Mouse (Mus musculus) midbrain, embryonic 11.5 days (tissue): ENCODE results near the gene H2afy. TPM values are rescaled to one million over a fixed set of nuclear protein-coding genes. Genes with fewer than 3 reads are reported as not detected.

ENCODE experiments used
- ATAC-seq: fragments of 200-750 bp; cut with Nextera tagmentation; 2 replicates; pipeline ENCODE4 v1.8.0; 2017; ENCODE audit warnings: moderate TSS enrichment, moderate library complexity; ENCODE audit not compliant: low FRiP score
- DNase-seq: peaks from one replicate; pipeline ENCODE4 v3.0.0; 2015; ENCODE audit warnings: low spot score; ENCODE audit errors: missing footprints
- H3K27ac ChIP-seq: fragments of 300-500 bp; sonication (generic); 2 replicates; pipeline ENCODE4 v1.5.1; 2014; ENCODE audit warnings: low read depth, low read length
- H3K27me3 ChIP-seq: fragments of 300-500 bp; sonication (generic); 2 replicates; pipeline ENCODE4 v1.6.1; 2014; ENCODE audit warnings: mild to moderate bottlenecking, low read length, moderate library complexity, mixed read lengths; ENCODE audit not compliant: control insufficient read depth, insufficient read depth
- H3K36me3 ChIP-seq: fragments of 300-500 bp; sonication (generic); 2 replicates; pipeline ENCODE4 v1.6.1; 2014; ENCODE audit warnings: mild to moderate bottlenecking, low read length, moderate library complexity, mixed read lengths; ENCODE audit not compliant: control insufficient read depth, insufficient read depth
- H3K4me1 ChIP-seq: fragments of 300-500 bp; sonication (generic); 2 replicates; pipeline ENCODE4 v1.6.1; 2014; ENCODE audit warnings: low read length; ENCODE audit not compliant: control insufficient read depth, insufficient read depth
- H3K4me2 ChIP-seq: fragments of 300-500 bp; sonication (generic); 2 replicates; pipeline ENCODE4 v1.6.1; 2014; ENCODE audit warnings: mild to moderate bottlenecking, moderate library complexity
- H3K4me3 ChIP-seq: fragments of 300-500 bp; sonication (generic); 2 replicates; pipeline ENCODE4 v1.5.1; 2014; ENCODE audit warnings: low read depth, low read length
- H3K9ac ChIP-seq: fragments of 300-500 bp; sonication (generic); 2 replicates; pipeline ENCODE4 v1.6.1; 2014; ENCODE audit warnings: low read length
- H3K9me3 ChIP-seq: fragments of 300-500 bp; sonication (generic); 2 replicates; pipeline ENCODE4 v1.6.1; 2016; ENCODE audit warnings: low read length; ENCODE audit not compliant: control insufficient read depth
- WGBS: fragments of 180-500 bp; shearing (Covaris S2); extraction: QIAGEN DNeasy Blood & Tissue Kit; methylation state at CpG from one replicate; pipeline ENCODE4 v1.1.7; 2014; 5-methylcytosine and 5-hydroxymethylcytosine counted together
- polyA plus RNA-seq: library from polyadenylated mRNA; unstranded; fragments of >200 nt; fragmentation: Nextera tagmentation; extraction: Ambion mirVana; gene quantifications from 2 replicates; pipeline ENCODE4 v1.2.1, GENCODE M21; 2014

The H2afy gene
- polyA plus RNA-seq, 1 experiment from 2014 or later, result 693 TPM

- Histone ChIP-seq H3K9me3 (no peaks in the 10 kb centered on the region), H3K27ac (no peak overlapping the region), H3K36me3 (no peaks in the 10 kb centered on the region), H3K4me3 (no peak overlapping the region), H3K9ac (no peak overlapping the region), H3K27me3 (no peaks in the 10 kb centered on the region), H3K4me1 (peaks cover 2% of the 10 kb centered on the region; the same call in 1 of the 2 replicates), H3K4me2 (no peak overlapping the region)
- ATAC-seq (peak; percentile 61), DNase-seq (peak; percentile 87)
- 42% methylated on average over 12 of the region's 14 CpGs for WGBS
Observed at GRCm38 (mm10) chr13:56167446-56168402, 31.6 kb upstream of the H2afy start.

GRCm38 (mm10) chr13:56165561-56165960, 29.4 kb upstream of the H2afy start:
- no peaks in the 10 kb centered on the region for H3K9me3 ChIP-seq
- DNase-seq, result no peak
- no peak overlapping the region for H3K27ac ChIP-seq
- ATAC-seq, result no peak
- no peak overlapping the region for H3K4me2 ChIP-seq
- 95% methylated on average over 11 of the region's 11 CpGs for WGBS
- H3K27me3 ChIP-seq, result no peaks in the 10 kb centered on the region
- no peak overlapping the region for H3K9ac ChIP-seq
- H3K36me3 ChIP-seq, result no peaks in the 10 kb centered on the region
- H3K4me3 ChIP-seq, result no peak overlapping the region
- H3K4me1 ChIP-seq, result peaks cover 2% of the 10 kb centered on the region; the same call in 1 of the 2 replicates

- no peak overlapping the region for H3K27ac ChIP-seq
Observed at GRCm38 (mm10) chr13:56164372-56164771, 28.2 kb upstream of the H2afy start.

GRCm38 (mm10) chr13:56163751-56164150, 27.6 kb upstream of the H2afy start:
- Histone ChIP-seq H3K9me3 (no peaks in the 10 kb centered on the region), H3K9ac (no peak overlapping the region), H3K4me2 (no peak overlapping the region), H3K27me3 (no peaks in the 10 kb centered on the region), H3K27ac (no peak overlapping the region), H3K36me3 (no peaks in the 10 kb centered on the region), H3K4me1 (peaks cover 2% of the 10 kb centered on the region; the same call in 1 of the 2 replicates), H3K4me3 (no peak overlapping the region)
- ATAC-seq, result no peak
- no peak for DNase-seq
- 86% methylated on average over 6 of the region's 6 CpGs for WGBS

More at GRCm38 (mm10) chr13:56164372-56164771, 28.2 kb upstream of the H2afy start:
- Histone ChIP-seq H3K9ac (no peak overlapping the region), H3K9me3 (no peaks in the 10 kb centered on the region), H3K27me3 (no peaks in the 10 kb centered on the region), H3K4me2 (no peak overlapping the region), H3K4me1 (peaks cover 2% of the 10 kb centered on the region; the same call in 1 of the 2 replicates), H3K4me3 (no peak overlapping the region), H3K36me3 (no peaks in the 10 kb centered on the region)
- WGBS, result 93% methylated on average over 3 of the region's 3 CpGs
- ATAC-seq, result no peak
- no peak for DNase-seq

GRCm38 (mm10) chr13:56162859-56163258, 26.7 kb upstream of the H2afy start:
- ATAC-seq (no peak), DNase-seq (no peak)
- Histone ChIP-seq H3K9me3 (no peaks in the 10 kb centered on the region), H3K27me3 (no peaks in the 10 kb centered on the region), H3K36me3 (no peaks in the 10 kb centered on the region), H3K4me2 (no peak overlapping the region), H3K9ac (no peak overlapping the region), H3K4me3 (no peak overlapping the region), H3K27ac (no peak overlapping the region), H3K4me1 (peaks cover 1% of the 10 kb centered on the region; the same call in 1 of the 2 replicates)
- 84% methylated on average over 6 of the region's 6 CpGs for WGBS

GRCm38 (mm10) chr13:56159614-56160363, 23.6 kb upstream of the H2afy start:
- 61% methylated on average over 17 of the region's 17 CpGs for WGBS
- H3K9ac ChIP-seq, result no peak overlapping the region
- H3K36me3 ChIP-seq, result no peaks in the 10 kb centered on the region
- no peaks in the 10 kb centered on the region for H3K9me3 ChIP-seq
- no peaks in the 10 kb centered on the region for H3K4me1 ChIP-seq
- DNase-seq (no peak), ATAC-seq (no peak)
- no peak overlapping the region for H3K4me2 ChIP-seq
- no peak overlapping the region for H3K27ac ChIP-seq
- H3K27me3 ChIP-seq, result no peaks in the 10 kb centered on the region
- no peak overlapping the region for H3K4me3 ChIP-seq

- WGBS, result 74% methylated on average over 14 of the region's 14 CpGs
- no peak for ATAC-seq
Observed at GRCm38 (mm10) chr13:56159016-56159601, 22.9 kb upstream of the H2afy start.

GRCm38 (mm10) chr13:56155671-56156070, 19.5 kb upstream of the H2afy start:
- Histone ChIP-seq H3K9ac (no peak overlapping the region), H3K4me3 (no peak overlapping the region), H3K9me3 (no peaks in the 10 kb centered on the region), H3K4me1 (no peaks in the 10 kb centered on the region; the same call in none of the 2 replicates), H3K27ac (no peak overlapping the region), H3K4me2 (no peak overlapping the region), H3K36me3 (no peaks in the 10 kb centered on the region), H3K27me3 (no peaks in the 10 kb centered on the region; the same call in 1 of the 2 replicates)
- ATAC-seq (no peak), DNase-seq (no peak)
- 79% methylated on average over 7 of the region's 7 CpGs for WGBS

More at GRCm38 (mm10) chr13:56159016-56159601, 22.9 kb upstream of the H2afy start:
- no peak overlapping the region for H3K9ac ChIP-seq
- H3K27me3 ChIP-seq, result no peaks in the 10 kb centered on the region
- no peak overlapping the region for H3K4me2 ChIP-seq
- H3K4me3 ChIP-seq, result no peak overlapping the region
- no peaks in the 10 kb centered on the region for H3K9me3 ChIP-seq
- no peaks in the 10 kb centered on the region for H3K36me3 ChIP-seq
- H3K4me1 ChIP-seq, result no peaks in the 10 kb centered on the region
- H3K27ac ChIP-seq, result no peak overlapping the region
- no peak for DNase-seq
